Mouse (Mus musculus): ENCODE results near the gene Mrpl49.

- no peak for TF ChIP-seq POLR2A (IDR thresholded peaks at IDR 0.05; ENCODE audit: insufficient read depth, low read depth, low read length)
- no peak for TF ChIP-seq EP300 (IDR thresholded peaks at IDR 0.05; ENCODE audit: insufficient read depth, low read depth, low read length)
These were observed 4.2 kb upstream of the Mrpl49 start for GRCm38 (mm10) chr19:6061641-6062302.

Data from heart, adult 2 months (tissue).